Mouse (Mus musculus): ENCODE data around the gene Twf1.

- TF ChIP-seq CTCF (conservative IDR thresholded peaks at IDR 0.05; ENCODE audit: insufficient read depth, insufficient read length, low read depth, low read length) (no peak), POLR2A (IDR thresholded peaks at IDR 0.05; ENCODE audit: low read depth, low read length) (no peak)
Observed at GRCm38 (mm10) chr15:94530519-94530918, 59.2 kb downstream of the Twf1 start.

Measured in kidney, adult 2 months (tissue).